Mouse (Mus musculus) left cerebral cortex, adult 9 months (tissue): ENCODE data around the gene Gjb3.
A peak's percentile ranks its signal among the peaks of the same experiment; 100 is the strongest.

Experiments used
- DNase-seq, 2 experiments: peaks; one replicate each; pipeline ENCODE4 v3.0.0; 2022; ENCODE audit warnings: low spot score in 2 of 2

The Gjb3 gene

DNA sequence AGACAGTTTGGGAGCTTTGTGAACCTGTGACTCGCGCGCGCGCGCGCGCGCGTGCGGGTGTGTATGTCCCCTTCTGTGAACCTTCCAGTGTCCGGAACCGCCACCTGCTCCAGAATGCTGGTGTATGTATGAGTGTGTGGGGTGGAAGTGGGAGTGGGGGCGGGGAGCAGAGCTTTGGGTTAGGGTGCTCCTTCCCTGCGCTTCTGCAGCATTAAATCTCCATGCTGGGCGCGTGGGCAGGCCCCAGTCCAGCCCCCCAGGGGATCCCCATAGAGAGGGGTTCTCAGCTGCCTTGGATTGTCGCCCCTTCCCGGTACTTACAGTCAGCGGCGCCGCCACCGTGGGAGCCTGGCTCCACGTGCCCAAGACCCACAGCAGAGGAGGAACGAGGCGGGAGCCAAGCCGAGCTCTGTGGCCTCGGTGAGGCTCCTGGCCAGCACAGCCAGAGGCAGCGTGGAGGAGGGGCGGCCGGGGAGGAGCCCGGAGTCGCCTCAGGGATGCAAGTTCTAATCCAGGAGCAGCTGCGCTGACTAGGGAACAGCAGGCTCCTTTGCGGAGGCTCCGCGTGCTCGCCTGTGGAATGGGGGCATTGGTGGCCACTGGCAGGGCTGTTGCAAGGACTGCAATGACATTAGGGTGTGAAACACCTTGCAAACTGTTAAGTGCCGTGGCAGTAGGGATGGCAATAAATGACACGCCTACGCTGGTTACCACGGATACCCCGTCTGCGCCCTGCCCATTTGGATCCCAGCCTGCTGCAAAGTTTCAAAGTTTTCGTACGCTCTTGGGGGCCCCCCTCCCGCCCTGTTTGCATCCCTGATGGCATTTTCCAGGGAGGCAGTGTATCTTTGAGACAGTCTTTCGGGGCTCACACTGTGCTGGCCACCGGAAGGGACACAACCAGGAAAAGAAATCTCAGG is at the start of gene Gjb3:
Gene Gjb3, minus strand, starts transcription at position 664 of the 920 bp plus-strand sequence.
- no peak for DNase-seq

- no peak for DNase-seq
Measured at GRCm38 (mm10) chr4:127377344-127377743, 46.7 kb upstream of the Gjb3 start.

DNA sequence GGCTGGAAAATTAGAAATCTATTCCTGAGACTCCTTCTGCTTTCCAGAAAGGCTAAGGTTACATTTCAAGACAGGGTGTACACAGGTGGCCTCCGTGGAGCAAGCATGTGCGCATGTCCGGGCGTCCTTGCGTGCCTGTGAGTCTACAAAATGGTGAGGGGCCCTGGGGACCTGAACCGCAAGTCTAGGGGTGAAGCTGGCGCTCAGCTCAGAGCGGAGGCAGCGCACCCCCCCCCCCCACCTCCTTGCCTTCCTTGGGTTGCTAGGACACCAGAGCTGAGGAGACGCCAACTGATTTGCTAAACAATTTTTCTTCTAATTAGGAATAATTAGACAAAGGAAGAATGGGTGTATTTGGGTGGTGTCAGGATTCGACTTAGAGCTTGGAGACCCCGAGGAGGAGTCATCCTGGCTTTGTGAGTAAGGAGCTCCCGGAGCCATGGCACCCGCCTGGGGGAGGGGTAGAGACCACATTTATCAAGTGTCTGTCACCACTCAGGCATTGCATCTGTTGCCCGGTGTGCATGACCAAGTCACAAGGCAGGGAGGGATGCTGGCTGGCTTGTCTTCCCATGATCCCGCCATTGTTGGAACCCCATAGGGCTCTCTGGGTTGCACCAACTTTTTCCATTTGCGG is 45.0 kb upstream of the Gjb3 start:
- no peak for DNase-seq

- DNase-seq = no peak
Measured at GRCm38 (mm10) chr4:127374645-127375044, 44.0 kb upstream of the Gjb3 start.

GRCm38 (mm10) chr4:127373491-127373890 is 42.8 kb upstream of the Gjb3 start:
- no peak for DNase-seq

DNA sequence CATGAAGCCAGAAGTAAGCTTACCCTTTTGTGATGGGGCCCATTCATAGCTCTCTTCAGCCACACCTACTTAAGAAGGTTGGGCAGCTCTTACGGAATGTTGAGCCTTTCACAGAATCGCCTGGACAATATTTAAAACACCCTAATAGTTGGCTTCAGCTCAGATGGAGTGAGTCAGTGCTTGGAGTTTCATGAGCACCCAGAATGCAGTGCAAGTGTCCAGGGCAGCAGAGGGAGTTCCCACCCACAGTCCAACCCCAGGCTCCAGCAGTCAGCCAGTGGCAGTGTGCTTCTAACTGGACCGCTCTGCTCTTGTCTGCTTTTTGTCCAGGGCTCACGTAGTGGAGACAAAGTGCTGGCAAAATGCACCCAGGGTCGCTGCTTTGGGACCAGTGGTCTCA is 40.9 kb upstream of the Gjb3 start:
- DNase-seq = no peak

- DNase-seq = no peak
Measured at GRCm38 (mm10) chr4:127370447-127370846, 39.8 kb upstream of the Gjb3 start.

DNA sequence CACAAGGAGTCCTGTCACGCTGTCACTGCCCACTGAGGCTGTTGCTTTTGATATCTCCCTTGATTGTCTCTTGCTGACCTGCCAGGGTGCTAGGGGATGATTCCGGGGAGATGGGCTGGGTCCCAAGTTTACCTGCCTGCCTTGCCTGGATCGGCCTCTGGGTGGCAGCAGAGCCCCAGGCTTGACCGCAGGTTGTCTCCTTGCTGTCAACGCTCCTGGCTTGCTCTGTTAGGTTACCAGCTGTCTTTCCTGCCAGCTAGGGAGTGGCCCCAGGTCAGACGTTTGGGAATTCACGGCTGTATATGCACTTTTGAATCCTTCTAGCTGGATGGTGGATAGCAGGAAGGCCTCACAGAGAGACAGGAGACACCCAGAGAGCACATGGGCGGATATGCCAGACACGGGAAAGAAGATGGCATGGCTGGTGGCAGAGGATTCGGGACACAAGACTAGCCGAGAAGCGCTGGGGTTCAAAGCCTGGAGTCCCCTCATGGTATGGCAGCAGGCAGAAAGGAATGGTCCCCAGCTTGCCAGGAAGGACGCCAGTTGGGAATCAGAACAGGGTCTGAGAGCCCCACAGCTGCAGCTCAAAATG is 37.8 kb upstream of the Gjb3 start:
- peak in 1 of 2 experiments; percentile 49 for DNase-seq

GRCm38 (mm10) chr4:127365834-127366233 is 35.2 kb upstream of the Gjb3 start:
- DNase-seq = no peak

GRCm38 (mm10) chr4:127365433-127365832 is 34.8 kb upstream of the Gjb3 start:
- DNase-seq = no peak

GRCm38 (mm10) chr4:127364431-127364830 is 33.8 kb upstream of the Gjb3 start:
- DNase-seq = no peak

DNA sequence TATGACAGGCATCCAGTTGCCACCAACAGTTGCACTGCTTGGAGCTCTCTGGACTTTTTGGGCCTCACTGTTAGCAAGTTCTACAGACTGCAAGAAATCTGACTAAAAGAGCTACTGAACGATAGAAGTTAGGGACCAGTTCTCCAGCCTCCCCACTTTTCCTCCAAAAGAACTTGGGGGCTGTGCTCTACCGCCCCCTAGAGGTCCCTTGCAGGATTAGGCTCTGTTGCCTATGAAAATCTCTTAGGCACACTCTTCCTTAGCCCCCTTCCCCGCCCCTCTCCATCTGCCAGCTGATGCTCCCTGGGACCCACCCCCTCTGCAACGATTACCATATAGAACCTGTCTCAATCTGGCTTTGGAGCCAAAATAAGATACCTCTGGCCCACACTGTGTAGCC is 32.7 kb upstream of the Gjb3 start:
- no peak for DNase-seq

DNA sequence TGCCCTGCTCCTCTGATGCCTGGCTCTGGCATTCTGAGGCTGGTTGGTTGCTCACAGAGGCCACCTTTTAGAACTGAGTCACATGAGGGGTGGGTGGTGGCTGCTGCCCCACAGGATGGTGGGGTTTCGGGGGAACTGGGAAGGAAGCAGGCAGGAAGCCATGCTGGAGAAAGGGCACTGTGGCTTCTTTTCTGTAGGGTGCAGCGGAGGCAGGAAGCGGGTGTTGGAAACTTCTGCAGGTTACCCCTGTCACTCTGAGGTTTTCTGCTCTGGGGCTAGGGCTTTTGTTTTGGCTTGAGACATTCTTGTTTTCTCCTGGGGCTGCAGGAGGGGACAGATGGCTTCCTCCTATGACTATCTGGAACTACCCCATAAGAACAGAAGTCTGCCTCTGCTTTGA is 31.9 kb upstream of the Gjb3 start:
- DNase-seq = no peak

DNA sequence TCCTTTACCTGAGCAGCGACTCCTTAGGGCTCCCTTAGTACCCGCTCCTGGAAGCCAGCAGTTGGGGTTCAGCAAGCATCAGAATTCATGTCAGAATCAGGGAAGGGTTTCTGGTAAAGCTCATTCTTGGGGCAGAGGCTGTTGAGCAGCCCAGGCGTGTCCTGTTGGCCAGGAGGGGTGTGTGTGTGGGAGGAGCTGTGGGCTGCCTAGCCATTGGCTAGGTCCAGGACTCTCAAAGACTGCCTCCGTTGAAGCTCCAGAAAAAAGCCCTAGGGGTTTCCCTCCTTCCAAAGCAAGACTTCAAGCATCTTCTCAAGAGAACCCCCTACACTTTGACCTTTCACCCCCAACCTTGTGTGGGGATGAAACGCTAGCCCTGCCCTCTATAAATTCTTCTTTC is 27.4 kb upstream of the Gjb3 start, which contains the start of gene Gjb5:
Gene Gjb5, minus strand, starts transcription at position 164 of the 400 bp plus-strand sequence.
- no peak for DNase-seq

- no peak for DNase-seq
Measured at GRCm38 (mm10) chr4:127354506-127355485, 24.2 kb upstream of the Gjb3 start.

DNA sequence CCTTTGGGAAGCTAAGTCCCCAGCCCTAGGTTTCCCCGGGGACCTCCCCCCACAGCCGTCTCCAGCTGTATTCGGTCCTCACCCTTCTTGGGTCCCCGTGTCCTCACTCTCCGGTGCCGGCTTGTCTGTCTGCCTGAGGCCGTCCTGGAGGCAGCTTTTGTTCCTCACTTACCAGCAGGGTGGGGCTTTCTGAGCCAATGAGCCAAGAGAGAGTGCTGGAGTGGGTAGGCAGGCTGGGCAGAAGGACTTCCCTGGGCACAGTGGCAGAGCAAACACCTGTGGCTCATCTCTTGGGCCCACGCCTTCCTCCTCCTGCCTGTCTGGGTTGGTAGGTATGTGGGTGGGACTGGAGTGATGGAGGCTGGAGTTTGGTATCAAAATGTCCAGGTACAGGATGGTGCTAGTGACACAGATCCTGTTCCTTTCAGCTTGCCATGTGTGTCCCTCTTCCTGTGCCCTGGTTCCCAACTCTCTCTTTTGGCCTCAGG is 23.4 kb upstream of the Gjb3 start, which contains the start of gene Gjb4:
Gene Gjb4, minus strand, starts transcription at position 131 of the 488 bp plus-strand sequence.
- no peak for DNase-seq

GRCm38 (mm10) chr4:127352594-127352993 is 21.9 kb upstream of the Gjb3 start:
- no peak for DNase-seq

DNA sequence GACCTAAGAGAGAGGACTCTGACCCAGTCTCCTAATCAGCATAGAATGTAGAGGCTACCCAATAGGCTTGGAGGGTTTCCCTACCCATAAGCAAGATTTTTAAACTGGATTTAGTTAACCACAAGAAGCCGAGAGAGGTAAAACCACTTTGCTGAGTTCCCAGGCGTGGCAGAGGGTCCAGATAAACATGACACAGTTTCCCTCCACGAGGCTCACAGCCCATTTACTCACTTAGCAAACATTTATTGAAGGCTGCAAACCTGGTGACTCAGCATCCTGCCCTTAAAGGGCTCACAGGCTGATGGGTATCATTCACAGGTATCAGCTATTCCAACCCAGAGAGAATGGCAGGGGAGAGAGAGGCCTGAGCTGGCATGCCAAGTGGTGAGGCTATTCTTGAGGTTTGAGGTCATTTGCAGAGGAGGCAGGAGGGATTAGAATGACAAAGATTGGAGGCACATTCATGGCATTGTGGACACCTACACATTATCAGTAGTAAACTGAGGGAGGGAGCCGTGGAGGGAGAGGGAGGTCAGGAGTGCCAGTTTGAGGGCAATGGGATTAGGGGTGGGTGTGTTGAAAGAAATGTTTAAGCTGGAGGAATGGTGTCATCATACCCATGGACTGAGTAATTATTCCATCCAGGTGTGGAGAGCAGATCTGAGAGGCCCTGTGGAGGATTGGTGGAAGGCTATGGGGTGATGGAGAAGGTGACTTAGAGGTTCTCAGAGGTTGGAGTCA is 19.1 kb upstream of the Gjb3 start:
- DNase-seq = no peak

DNA sequence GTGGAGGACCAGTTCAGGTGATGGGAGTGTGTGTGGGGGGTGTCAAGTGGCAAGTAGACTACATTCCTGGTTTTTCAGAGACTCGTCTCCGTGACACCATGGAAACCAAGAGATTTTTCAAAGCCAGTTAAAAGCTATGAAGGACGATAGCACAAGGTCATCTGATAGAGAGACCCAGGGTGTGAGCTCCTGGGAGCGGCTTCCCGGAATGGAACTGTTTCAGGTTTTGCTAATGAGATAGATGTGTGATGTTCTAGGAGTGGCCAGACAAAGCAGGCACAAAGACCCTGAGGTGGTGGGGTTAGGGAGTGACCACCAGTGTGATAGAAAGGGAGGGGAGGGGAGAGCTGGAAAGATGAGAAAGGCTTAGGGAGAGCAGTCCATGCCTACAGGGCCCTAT is 14.4 kb upstream of the Gjb3 start:
- no peak for DNase-seq

- DNase-seq = no peak
Measured at GRCm38 (mm10) chr4:127341372-127341771, 10.7 kb upstream of the Gjb3 start.
